Mouse (Mus musculus) c-Kit-positive CD71-positive TER-119-positive erythroid progenitor cells, embryonic 14.5 days (primary cell): ENCODE data around the gene Mcmbp.
A peak's percentile ranks its signal among the peaks of the same experiment; 100 is the strongest.

ENCODE experiments used
- DNase-seq: peaks from one replicate; pipeline ENCODE4 v3.0.0-alpha.2; 2013; ENCODE audit warnings: low spot score

Gene Mcmbp

DNA sequence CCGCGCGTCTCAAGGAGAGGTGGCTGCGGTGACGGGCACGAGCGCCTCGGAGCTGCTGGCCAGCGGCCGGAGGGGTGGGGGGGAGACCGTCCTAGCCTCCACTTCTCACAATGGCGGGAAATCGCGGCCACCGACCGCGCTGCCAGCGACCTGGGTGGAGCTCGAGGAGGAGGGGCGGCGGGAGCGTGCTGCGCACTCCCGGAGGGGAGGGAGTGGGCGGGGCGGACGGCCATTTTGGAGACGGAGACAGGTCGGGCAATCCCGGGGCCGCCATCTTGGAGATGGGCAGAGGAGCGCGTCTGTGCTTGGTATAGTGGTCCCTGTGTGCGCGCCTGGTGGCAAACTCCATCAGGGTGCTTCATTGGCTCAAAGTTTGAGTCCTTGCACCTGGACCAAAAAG is at the start of gene Mcmbp:
Mcmbp (minus strand) TSS at position 162 of the 400 bp plus-strand sequence.
- DNase-seq, result peak; percentile 94

DNA sequence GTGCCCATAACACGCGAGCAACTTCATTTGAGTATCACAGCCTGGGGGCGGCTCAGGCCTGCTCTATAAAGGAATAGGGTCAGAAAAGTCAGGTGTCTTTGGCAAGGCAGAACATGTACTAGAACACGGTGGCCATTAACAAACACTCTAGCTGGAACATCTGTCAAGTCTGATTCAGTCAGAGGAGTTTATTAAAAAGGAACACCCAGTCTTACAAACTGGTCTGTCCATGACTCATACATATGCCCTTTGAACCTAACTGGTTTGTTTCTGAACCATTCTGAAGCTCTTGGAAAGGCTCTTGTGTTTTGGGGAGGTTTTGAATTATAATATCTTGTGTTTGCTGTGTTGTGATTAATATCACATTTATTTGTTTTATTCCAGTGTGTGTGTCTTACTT is 49.8 kb upstream of the Mcmbp start:
- DNase-seq, result no peak

DNA sequence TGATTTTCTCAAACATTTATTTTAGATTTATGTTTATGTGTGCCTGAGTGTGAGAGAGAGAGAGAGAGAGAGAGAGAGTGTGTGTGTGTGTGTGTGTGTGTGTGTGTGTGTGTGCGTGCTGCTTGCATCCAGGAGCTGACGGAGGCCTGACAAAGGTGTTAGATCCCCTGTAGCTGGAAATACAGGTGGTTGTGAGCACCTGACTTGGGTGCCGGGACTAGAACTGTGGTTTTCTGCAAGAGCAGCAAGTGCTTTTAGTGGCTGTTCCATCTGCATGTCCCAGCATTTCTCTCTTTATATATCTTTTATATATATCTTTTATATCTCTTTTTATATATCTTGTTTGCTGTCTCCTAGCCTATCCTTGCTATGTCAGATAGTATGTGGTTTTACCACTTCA is 41.6 kb upstream of the Mcmbp start:
- DNase-seq, result no peak

DNA sequence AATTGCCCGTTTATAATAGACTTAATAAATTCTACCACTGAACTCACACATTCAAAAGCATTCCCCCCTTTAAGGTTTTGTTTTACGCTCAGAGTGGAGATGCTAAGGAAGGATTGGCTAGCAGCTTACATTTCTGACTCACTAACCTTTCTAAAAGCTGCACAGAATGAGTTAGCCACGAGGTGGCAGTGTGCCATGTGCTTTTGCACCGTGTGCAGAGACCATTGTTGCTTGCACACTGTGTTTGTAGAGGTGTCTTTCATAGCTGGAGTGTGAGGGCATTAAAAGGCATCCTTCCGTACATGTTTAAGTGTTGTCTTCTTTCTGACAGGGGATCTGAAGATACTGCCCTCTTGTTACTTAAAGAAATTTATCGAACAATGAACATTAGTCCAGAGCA is 39.0 kb upstream of the Mcmbp start:
- DNase-seq, result peak; percentile 49

DNA sequence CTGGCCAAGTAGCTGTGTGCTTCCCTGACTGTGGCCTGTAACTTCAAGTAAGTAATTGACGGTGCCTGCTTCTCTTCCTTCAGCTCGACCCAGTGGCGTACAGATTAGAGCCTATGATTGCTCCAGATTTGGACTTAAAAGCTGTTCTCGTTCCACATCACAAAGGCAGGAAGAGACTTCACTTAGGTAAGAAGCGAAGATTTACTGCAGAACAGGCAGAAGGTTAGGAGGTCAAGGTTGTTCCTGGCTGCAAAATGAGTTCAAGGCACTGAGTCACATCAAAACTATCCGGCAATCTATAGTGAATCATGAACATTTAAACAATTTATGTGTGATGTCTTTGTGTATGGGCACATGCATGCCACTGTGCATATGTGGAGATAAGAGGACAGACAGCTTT is 36.9 kb upstream of the Mcmbp start:
- DNase-seq, result no peak

DNA sequence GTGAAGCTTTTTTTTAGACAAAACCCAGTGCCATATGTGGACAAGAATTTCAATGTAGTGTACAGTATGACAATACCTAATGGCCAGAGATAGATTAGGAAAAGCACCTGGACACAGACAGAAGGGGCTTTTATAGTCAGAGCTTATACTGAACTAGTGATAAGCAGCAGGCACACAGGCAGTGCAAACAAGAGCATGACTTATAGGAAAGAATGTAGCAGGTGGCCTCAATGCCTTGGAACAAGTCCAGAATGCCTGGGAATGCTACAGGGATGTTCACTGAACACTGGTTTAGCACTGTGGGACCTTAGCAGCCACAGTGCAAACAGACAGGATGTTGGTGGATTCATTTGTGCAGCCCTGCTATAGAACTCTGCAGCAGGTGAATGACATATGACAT is 26.4 kb upstream of the Mcmbp start:
- DNase-seq, result no peak

DNA sequence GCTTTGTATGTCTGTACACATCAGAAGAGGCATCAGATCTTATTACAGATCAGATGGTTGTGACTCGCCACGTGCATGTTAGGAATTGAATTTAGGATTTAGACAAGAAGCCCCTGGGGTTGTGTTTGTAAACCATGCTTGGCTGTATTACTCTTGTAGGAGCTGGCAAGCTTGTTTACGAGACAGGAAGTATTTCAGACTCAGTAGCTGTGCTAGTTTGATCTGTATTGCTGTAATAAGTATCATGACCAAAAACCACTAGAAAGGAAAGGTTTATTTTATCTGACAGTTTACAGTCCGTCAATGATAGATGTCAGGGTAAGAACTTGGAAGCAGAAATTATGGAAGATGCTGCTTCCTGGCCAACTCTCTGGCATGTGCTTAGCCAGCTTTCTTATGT is 18.7 kb upstream of the Mcmbp start:
- no peak for DNase-seq

DNA sequence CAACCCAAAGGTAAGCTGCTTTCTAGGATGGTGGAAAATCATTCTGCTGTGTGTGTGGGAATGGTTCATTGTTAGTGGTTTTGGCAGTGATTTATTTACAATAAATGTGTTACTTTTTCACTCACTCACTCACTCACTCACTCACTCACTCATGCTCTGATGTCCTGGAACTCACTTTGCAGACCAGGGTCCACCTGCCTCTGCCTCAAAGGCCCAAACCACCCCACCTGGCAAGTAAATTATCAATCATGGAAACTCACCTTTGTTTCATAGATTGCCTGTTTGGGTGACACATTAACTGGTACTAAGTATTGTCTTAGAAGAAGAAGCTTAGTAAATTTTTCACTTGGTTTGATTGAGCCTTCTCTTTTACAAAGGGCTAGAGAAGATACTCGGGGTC is 15.1 kb upstream of the Mcmbp start:
- no peak for DNase-seq

DNA sequence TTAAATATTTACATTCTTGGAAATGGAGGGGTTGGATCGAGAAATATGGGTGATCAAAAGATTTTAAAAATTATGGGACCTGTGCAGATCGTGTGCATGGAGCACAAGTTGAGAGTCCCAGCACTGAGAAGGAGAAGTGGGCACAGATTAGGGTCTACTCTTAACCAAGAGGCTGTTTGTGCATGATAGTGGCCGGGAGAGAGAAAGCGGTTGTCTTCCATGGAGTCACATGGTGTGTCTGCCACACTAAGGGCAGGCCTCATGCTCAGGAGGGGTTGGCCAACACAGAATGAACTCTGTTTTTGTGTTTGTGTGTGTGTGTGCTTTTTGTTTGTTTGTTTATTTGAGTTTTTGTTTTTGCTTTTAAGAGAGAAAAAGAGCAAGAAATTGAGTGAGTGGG is 11.7 kb upstream of the Mcmbp start:
- no peak for DNase-seq

DNA sequence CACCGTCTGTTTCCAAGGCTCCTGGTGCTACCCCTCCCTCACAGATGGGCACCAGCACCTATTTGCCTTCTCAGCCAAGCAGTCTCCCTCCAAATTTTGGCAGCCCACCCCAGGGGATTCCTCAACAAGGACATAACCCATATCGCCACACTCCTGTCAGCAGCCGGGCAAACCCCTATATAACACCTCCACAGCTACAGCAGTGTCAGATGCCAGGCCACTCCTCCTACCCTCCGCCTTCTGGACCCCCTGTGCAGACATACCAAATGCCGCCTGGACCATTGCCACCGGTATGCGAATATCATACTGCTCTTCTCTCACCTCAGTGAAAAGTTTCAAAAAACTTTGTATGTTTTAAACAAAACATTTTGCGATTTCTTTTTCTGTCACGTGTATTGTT is 10.0 kb upstream of the Mcmbp start:
- DNase-seq, result no peak

DNA sequence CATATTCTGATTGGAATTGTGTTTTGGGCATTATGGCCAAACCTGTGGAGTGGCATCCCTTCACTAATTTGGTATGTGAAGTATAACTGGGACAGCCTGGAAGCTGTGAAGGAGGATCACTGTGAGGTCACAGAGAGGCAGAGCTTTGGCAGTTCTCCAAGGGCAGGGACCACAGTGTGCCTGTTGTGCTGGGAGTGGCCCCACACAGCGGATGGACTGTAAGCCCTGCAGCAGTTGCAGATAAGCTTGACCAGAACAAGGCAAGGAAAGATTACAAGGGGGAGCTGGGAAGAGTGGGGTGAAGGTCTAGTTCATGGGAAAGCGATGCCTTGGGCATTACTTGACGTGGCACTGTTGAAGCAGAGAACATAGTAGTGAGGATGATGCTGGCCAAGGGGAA is 8.5 kb upstream of the Mcmbp start:
- peak; percentile 69 for DNase-seq

DNA sequence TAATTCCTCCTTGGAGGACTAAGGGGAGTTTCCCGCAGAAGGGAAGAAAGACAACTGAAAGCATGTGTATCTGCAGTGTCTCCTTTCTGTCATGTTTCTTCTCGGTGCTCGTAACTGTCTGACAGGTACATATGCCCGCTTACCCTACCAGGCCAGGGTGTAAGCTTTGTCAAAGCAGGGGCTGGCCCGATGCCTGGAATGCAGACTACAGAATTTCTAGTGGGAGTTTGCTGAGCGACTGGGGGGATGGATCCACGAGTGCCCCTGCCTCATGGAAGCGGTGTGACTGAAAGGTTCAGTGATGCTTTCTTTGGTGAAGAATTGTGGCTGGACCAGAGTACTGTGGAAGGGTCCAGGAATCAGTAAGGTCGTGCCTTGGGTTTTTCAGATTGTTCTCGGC is 5.9 kb upstream of the Mcmbp start:
- DNase-seq, result no peak

DNA sequence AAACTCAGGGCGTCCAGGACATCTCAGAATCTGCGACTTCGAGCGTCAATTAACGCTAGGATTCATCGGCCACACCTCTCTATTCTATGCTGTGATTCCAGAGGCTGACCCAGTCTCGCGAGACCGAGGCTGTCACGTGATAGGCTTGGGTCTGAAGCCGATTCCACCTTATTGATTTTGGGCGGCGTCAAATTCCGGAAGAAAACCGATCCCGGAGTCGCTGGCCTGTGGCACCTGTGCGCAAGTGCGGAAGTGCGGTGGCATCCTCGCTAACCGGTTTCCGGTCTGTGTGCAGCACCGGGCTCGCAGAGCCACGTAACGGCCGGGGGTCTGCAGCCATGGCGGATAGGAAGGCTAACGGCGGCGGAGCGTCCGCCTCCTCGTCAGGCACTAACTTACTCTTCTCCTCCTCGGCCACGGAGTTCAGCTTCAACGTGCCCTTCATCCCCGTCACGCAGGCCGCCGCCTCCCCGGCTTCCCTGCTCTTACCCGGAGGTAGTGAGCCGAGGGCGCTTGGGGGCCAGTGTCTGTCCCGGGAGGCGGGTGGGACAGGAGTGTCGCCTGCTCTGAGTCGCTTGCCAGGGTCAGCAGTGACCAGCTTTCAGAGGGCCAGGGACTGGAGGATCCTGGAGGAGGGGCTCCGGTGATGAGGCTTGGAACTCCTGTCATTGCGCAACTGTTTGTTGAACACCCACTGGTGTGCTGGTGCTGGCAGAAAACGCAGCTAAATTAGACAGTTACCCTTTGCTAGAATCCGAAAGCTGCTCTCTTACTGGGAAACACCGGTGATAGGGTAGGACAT is 4.6 kb upstream of the Mcmbp start, which contains the start of gene Sec23ip:
Sec23ip (plus strand) TSS at position 260 of the 802 bp plus-strand sequence.
- peak; percentile 97 for DNase-seq

DNA sequence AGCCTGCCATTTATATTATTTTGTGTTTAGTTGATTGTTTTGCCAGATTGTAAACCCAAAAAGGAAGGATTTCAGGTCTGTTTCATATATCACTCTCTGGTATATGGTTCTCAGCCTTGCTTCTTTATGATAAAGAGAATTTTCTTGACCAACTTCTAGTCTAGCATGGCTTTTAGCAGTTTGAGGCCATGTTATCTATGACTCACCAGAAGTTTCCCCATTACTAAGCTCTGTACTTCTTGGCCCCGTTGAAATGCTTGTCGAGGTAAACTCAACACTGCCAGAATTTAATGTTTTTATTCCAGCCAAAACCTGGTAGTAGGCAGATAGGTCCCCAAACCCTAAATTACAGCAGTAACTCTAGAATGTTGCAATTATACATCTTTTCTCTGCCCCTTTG is 3.6 kb upstream of the Mcmbp start:
- DNase-seq, result no peak

DNA sequence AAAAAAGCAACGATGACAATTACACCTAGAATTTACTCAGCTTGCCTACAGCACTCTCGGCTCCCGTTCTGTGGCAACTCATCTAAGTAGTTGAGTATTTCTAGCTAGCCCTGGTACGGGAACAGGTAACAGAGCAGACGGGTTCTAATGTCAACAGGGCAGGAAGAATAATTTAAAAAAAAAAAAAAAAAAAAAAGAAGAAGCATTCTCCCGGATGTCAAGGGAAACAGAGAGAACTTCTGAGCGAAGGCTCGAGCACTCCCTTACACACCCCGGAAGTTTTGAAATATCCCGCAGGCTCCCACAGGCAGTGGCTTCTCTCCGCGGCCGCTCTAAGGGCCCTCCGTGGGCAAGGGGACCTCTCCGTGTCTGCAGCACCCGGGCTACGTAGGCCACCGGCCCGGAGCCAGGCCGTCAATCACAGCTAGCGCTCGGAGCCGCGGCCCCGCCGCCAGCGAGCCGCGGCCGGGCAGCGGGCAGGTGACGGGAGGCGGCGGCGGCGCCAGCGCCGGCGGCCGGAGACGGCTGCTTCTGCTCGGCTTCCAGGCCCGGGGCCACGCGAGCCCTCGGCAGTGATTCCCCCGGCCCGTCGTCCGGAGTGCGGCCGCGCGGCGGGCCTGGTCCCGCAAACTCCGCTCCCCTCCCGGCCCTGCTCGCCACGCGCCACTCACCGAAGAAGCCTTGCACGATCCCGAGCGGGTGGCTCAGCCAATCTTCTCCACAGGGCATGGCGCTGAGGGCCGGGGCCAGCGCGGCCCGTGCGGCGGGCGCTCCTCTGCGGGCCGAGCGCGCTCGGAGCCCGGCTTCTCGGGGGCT is 625 bp downstream of the Mcmbp start:
- DNase-seq, result peak; percentile 26

DNA sequence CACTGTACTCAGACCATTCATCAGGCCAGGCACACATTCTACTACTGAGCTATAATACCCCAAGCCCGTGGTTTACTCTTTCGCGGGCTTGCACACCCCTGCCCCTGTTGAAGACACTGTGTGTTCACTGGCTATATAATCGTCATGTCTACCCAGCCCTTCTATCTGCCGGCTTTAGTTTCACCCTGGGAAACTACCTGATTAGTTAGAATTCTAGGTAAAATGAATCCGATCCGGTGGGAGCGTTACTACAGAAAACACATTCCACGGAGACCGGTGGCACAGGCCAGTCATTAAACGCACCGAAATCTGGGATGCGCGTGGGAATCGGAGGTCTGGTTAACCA is 1.2 kb downstream of the Mcmbp start:
- no peak for DNase-seq

DNA sequence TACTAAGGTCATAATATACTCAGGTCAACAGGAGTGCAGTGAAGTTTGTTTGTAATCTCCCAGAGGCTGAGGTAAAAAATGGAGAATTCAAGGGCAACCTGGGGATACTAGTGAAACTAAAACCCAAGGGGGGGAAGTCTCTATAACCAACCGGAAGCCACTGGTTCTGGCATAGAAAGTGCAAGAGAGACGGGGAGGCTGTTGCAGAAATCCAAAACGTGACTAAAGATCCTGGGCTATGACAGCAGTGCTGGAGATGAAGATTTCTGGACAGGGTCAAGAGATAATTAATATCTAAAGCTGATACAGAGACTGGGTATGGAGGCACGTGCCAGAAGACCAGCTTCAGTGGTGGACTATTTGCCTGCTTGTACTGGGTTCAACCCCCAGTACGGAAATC is 2.3 kb downstream of the Mcmbp start:
- no peak for DNase-seq

DNA sequence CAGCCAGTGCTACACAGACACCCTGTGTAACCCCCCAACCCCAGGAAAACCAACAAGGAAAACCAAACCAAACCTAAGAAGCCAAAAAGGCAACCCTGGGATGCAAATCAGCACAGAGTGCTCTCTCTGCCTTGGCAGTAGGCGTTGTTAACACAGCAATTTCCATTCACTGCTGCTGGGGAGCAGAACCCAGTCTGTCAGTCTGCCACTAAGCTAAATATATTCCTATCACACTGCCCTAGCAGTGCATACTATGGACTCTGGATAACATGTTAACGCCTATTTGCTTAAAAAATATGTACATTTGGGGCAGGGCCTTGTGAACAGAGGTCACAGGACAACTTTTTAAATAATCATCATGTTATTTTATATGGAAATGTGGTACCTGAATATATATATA is 8.7 kb downstream of the Mcmbp start:
- no peak for DNase-seq

DNA sequence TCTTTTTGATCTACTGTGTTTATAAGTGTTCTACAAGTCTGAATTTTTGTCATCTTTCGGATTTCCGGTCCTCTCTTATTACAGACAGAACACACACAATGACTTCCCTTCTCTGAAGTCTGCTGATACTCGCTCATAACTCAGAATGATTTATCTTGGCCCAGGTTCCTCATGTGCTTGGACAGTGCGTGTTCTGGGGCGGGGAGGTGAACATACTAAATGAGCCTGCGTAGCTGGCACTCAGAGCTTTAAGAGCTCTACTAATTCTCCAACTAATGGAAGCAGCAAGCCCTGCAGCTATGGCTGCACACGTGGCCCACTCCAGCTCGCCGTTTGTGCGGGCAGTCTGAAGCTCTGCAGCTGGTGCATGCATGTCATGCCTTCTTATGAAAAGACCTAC is 11.6 kb downstream of the Mcmbp start:
- no peak for DNase-seq

DNA sequence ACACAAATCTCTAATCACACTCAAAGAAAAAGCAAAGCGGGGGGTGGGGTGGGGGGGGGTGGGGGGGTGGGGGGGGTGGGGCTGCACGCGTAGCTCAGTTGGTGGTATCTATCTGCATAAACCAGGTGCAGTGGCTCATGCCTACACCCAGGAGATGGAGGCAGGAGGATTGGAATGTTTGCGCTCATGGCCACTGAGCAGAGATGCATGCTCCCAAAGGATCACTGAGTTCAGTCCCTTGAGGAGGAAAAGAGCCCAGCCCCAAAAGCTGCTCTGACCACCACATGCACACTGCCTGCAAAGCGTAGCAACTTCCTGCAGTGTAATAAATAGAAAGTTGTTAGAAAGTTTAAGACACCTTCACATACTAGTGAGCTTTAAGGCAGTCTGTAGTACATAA is 12.6 kb downstream of the Mcmbp start:
- no peak for DNase-seq

DNA sequence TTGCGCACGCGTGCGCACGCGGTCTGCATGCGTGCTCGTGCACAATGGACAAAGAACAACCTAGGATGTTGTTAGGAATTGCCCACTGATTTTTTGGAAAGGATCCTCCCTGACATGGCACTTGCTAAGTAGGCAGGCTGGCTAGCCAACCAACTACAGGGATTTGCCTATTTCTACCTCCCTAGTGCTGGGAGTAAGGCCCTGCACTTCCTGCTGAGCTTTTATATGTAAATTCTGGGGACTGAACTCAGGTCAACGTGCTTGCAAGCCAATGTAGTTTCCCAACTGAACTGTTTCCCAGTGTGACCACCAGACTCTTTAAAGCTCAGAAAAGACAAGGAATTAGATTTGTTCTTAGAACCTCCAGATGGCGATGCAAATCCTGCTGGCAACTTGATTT is 13.3 kb downstream of the Mcmbp start:
- DNase-seq, result no peak

DNA sequence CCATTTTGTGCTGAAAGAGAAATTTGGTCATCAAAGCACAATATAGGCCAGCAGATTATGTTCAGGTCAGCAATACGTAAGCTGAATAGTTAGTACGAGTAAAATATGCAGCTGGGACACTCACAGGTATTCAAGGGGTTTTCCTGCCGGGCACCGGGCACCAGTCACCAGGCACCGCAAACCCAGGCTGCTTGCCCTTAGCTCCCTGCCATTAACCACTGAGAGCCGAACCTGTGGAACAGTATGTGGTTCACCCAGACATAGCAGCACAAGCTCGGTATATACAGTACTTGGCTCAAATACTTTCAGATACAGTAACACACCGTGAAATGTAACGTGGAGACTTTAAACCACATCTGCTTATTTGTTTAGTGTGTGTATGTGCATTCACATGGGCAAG is 15.1 kb downstream of the Mcmbp start:
- DNase-seq, result no peak

DNA sequence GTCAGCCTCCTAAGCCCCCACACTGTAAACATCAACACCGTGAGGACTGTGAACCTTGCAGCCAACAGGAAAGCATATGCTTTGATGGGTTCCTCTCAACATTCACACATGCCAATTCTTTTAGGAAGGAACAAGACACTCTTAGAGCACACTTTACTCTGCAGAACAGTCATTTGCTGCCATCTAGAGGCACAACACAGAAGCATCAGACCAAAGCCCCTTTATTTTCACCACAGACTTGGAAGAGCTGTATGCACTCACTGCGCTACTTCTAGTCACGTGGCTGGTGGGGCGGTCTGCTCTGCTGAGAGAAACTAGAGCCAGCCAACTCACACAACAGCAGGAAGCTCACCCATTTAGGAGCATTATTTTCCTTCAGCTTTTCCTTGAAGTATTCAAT is 15.5 kb downstream of the Mcmbp start:
- peak; percentile 62 for DNase-seq

DNA sequence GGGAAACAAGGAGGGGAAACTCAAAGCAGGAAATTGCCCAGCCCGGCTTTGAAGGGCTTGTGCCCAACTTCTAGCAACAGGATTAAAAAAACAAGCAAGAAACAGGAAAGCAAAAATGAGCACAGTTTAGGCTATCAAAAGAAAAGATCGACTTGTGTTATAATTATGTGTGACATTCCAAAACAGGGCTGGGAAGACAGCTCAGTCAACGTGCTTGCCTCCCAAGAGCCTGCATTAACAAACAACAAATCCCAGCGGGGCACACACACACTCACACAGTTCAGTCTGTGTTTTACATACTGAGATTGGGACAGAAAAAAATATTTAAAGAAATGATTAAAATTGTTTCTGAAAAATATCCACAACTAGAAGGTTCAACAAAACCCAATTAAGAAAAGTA is 22.3 kb downstream of the Mcmbp start:
- DNase-seq, result no peak
